In genomic region chr12:102709896-102710295, GRCm38 (mm10) we compare ENCODE assay signal across 28 mouse cellular contexts. TPM values are rescaled to one million over a fixed set of nuclear protein-coding genes. Genes with fewer than 3 reads are reported as not detected.
DNase-seq lines count a peak whose midpoint lies in the region; ATAC-seq and TF ChIP-seq lines count a peak whose summit lies in the region.
"Had no signal": no experiment of that assay in that cellular context is flagged by ENCODE, and none has a peak within 500 bp of the region (broad histone marks: within the 10 kb centered on the region; RNA-seq: fewer than 3 reads in every experiment).

No protein-coding gene starts in this region.

- ATAC-seq in midbrain, embryonic 11.5 days (ENCODE audit: low FRiP score), result no peak
- ATAC-seq in midbrain, embryonic 13.5 days, result no peak
- ATAC-seq: forebrain, embryonic 14.5 days; forebrain, embryonic 16.5 days had no signal

- H3K9ac ChIP-seq in heart, adult 2 months (ENCODE audit: low read depth, low read length), result no peak overlapping the region
- H3K9ac ChIP-seq in midbrain, embryonic 11.5 days (ENCODE audit: low read length), result no peak overlapping the region
- no peak overlapping the region for H3K9ac ChIP-seq in midbrain, embryonic 13.5 days (replicated peaks)
- H3K9ac ChIP-seq in MEL (ENCODE audit: control insufficient read depth, low read depth, low read length, poor library complexity, severe bottlenecking), result no peak overlapping the region
- H3K9ac ChIP-seq: embryonic facial prominence, embryonic 13.5 days; embryonic facial prominence, embryonic 15.5 days; forebrain, embryonic 12.5 days had no signal

- TF ChIP-seq CTCF in heart, adult 2 months (IDR thresholded peaks at IDR 0.05), result no peak
- no peak for TF ChIP-seq CTCF in MEL (IDR thresholded peaks at IDR 0.05 in 2 of 3, conservative IDR thresholded peaks at IDR 0.05 in 1 of 3; ENCODE audit: control insufficient read depth in 1 of 3, insufficient read depth in 1 of 3, low read depth in 2 of 3, low read length in 3 of 3, poor library complexity in 1 of 3, severe bottlenecking in 1 of 3)
- no peak for TF ChIP-seq CTCF in kidney, adult 2 months (conservative IDR thresholded peaks at IDR 0.05; ENCODE audit: insufficient read depth, insufficient read length, low read depth, low read length)

- no peak overlapping the region for H3K27ac ChIP-seq in heart, adult 2 months
- no peak overlapping the region for H3K27ac ChIP-seq in midbrain, embryonic 11.5 days (ENCODE audit: low read depth, low read length)
- H3K27ac ChIP-seq in midbrain, embryonic 13.5 days, result no peak overlapping the region
- no peak overlapping the region for H3K27ac ChIP-seq in MEL (ENCODE audit: control insufficient read depth, low read depth, low read length)
- no peak overlapping the region for H3K27ac ChIP-seq in kidney, adult 2 months (ENCODE audit: insufficient read depth, low read depth, low read length)
- H3K27ac ChIP-seq: embryonic facial prominence, embryonic 13.5 days; embryonic facial prominence, embryonic 15.5 days; forebrain, embryonic 10.5 days; forebrain, embryonic 12.5 days had no signal

- H3K4me3 ChIP-seq in heart, adult 2 months, result no peak overlapping the region
- H3K4me3 ChIP-seq in midbrain, embryonic 11.5 days (ENCODE audit: low read depth, low read length), result no peak overlapping the region
- H3K4me3 ChIP-seq in midbrain, embryonic 13.5 days (replicated peaks), result no peak overlapping the region
- H3K4me3 ChIP-seq in MEL (ENCODE audit: control insufficient read depth in 1 of 2, insufficient read depth in 1 of 2, low read depth in 2 of 2, low read length in 2 of 2), result no peak overlapping the region
- H3K4me3 ChIP-seq in kidney, adult 2 months (ENCODE audit: insufficient read depth, low read depth, low read length), result no peak overlapping the region
- H3K4me3 ChIP-seq: embryonic facial prominence, embryonic 13.5 days; embryonic facial prominence, embryonic 15.5 days; erythroblast, embryonic 14.5 days; forebrain, embryonic 10.5 days; forebrain, embryonic 12.5 days had no signal

- TF ChIP-seq RAD21 in MEL (IDR thresholded peaks at IDR 0.05; ENCODE audit: low read depth, low read length), result no peak

- H3K9me3 ChIP-seq in midbrain, embryonic 11.5 days (ENCODE audit: control insufficient read depth, low read length), result no peaks in the 10 kb centered on the region
- no peaks in the 10 kb centered on the region for H3K9me3 ChIP-seq in midbrain, embryonic 13.5 days
- no peaks in the 10 kb centered on the region for H3K9me3 ChIP-seq in MEL (replicated peaks; ENCODE audit: insufficient read depth, low read length)
- H3K9me3 ChIP-seq: embryonic facial prominence, embryonic 13.5 days; embryonic facial prominence, embryonic 15.5 days; forebrain, embryonic 10.5 days; forebrain, embryonic 12.5 days had no signal

- TF ChIP-seq POLR2A in heart, adult 2 months (IDR thresholded peaks at IDR 0.05; ENCODE audit: insufficient read depth, low read depth, low read length), result no peak
- no peak for TF ChIP-seq POLR2A in MEL (IDR thresholded peaks at IDR 0.05; ENCODE audit: control insufficient read depth in 1 of 2, insufficient read depth in 1 of 2, low read depth in 1 of 2, low read length in 2 of 2, poor library complexity in 1 of 2)
- no peak for TF ChIP-seq POLR2A in kidney, adult 2 months (IDR thresholded peaks at IDR 0.05; ENCODE audit: low read depth, low read length)

- intact Hi-C loops in heart, adult 2 months (cut with DNase I), result loop anchor here (5.0 to 10.0 kb wide), 3 partner anchors 32 to 355 kb away; partner anchors contain the start of genes Moap1 and Tmem251

- peak; percentile 56 for DNase-seq in heart, adult 11 months
- DNase-seq in heart, adult 2 months, result no peak
- DNase-seq in midbrain, embryonic 11.5 days (ENCODE audit: low spot score, missing footprints), result peak; percentile 81
- peak; percentile 29 for DNase-seq in MEL (ENCODE audit: low read depth, low spot score)
- DNase-seq in ZHBTc4 (ENCODE audit: low read depth, low spot score), result peak; percentile 61
- DNase-seq in kidney, adult 2 months, result no peak
- no peak for DNase-seq in thymus, adult 18-20 months
- DNase-seq: adrenal gland, adult 2 months; adrenal gland, postnatal 10 days; adrenal gland, postnatal 25 days; cerebellum, adult 11 months; cerebellum, adult 18-20 months; cerebellum, postnatal 36 days; embryo, embryonic 11 days had no signal

- no peaks in the 10 kb centered on the region for H3K27me3 ChIP-seq in heart, adult 2 months (ENCODE audit: control insufficient read depth, insufficient read depth, low read length)
- no peaks in the 10 kb centered on the region for H3K27me3 ChIP-seq in midbrain, embryonic 11.5 days (ENCODE audit: control insufficient read depth, insufficient read depth, low read length)
- H3K27me3 ChIP-seq in midbrain, embryonic 13.5 days, result 0 out of 2 replicates have a peak, but pooled peaks cover 6% of the 10 kb centered on the region
- H3K27me3 ChIP-seq in MEL (ENCODE audit: control insufficient read depth in 1 of 2, insufficient read depth in 2 of 2, low read length in 2 of 2), result no peaks in the 10 kb centered on the region
- no peaks in the 10 kb centered on the region for H3K27me3 ChIP-seq in kidney, adult 2 months (replicated peaks; ENCODE audit: control insufficient read depth, insufficient read depth, low read length)
- H3K27me3 ChIP-seq: embryonic facial prominence, embryonic 15.5 days had no signal

- H3K36me3 ChIP-seq in heart, adult 2 months (ENCODE audit: control insufficient read depth, insufficient read depth, low read length), result no peaks in the 10 kb centered on the region
- no peaks in the 10 kb centered on the region for H3K36me3 ChIP-seq in midbrain, embryonic 11.5 days (ENCODE audit: control insufficient read depth, insufficient read depth, low read length)
- no peaks in the 10 kb centered on the region for H3K36me3 ChIP-seq in midbrain, embryonic 13.5 days
- H3K36me3 ChIP-seq in MEL (ENCODE audit: control insufficient read depth in 1 of 2, insufficient read depth in 2 of 2, low read length in 2 of 2), result peaks cover 0 to 5% of the 10 kb centered on the region in 2 experiments; a peak in 2 of 4 replicates
- no peaks in the 10 kb centered on the region for H3K36me3 ChIP-seq in kidney, adult 2 months (ENCODE audit: control insufficient read depth, insufficient read depth, low read length)
- H3K36me3 ChIP-seq: embryonic facial prominence, embryonic 13.5 days; embryonic facial prominence, embryonic 15.5 days; forebrain, embryonic 10.5 days; forebrain, embryonic 12.5 days; G1E had no signal

- H3K4me2 ChIP-seq in midbrain, embryonic 11.5 days, result no peak overlapping the region
- H3K4me2 ChIP-seq in midbrain, embryonic 13.5 days (replicated peaks), result no peak overlapping the region
- H3K4me2 ChIP-seq: embryonic facial prominence, embryonic 13.5 days; embryonic facial prominence, embryonic 15.5 days; forebrain, embryonic 12.5 days had no signal

- peaks cover 1% of the 10 kb centered on the region; the same call in 1 of the 2 replicates for H3K4me1 ChIP-seq in heart, adult 2 months (ENCODE audit: control insufficient read depth, insufficient read depth, low read length)
- H3K4me1 ChIP-seq in midbrain, embryonic 11.5 days (ENCODE audit: control insufficient read depth, insufficient read depth, low read length), result peaks cover 5% of the 10 kb centered on the region; the same call in 1 of the 2 replicates
- H3K4me1 ChIP-seq in midbrain, embryonic 13.5 days (replicated peaks), result peaks cover 12% of the 10 kb centered on the region
- peaks cover 9 to 11% of the 10 kb centered on the region in 2 experiments for H3K4me1 ChIP-seq in MEL (ENCODE audit: control insufficient read depth in 1 of 2, insufficient read depth in 2 of 2, low read length in 2 of 2)
- H3K4me1 ChIP-seq in kidney, adult 2 months (ENCODE audit: control insufficient read depth, insufficient read depth, low read length), result no peaks in the 10 kb centered on the region

- TF ChIP-seq EP300 in heart, adult 2 months (IDR thresholded peaks at IDR 0.05; ENCODE audit: insufficient read depth, low read depth, low read length), result no peak
- no peak for TF ChIP-seq EP300 in MEL (IDR thresholded peaks at IDR 0.05; ENCODE audit: low read depth in 1 of 2, low read length in 2 of 2)

- WGBS in heart, adult 2 months, result 91% methylated on average over 5 of the region's 5 CpGs
- 92% methylated on average over 5 of the region's 5 CpGs for WGBS in midbrain, embryonic 11.5 days
- WGBS in midbrain, embryonic 13.5 days, result 97% methylated on average over 5 of the region's 5 CpGs
- 88% methylated on average over 5 of the region's 5 CpGs for WGBS in kidney, adult 2 months

- H3K79me2 ChIP-seq in heart, adult 2 months (replicated peaks; ENCODE audit: control insufficient read depth, insufficient read depth, low read length), result no peaks in the 10 kb centered on the region
- H3K79me2 ChIP-seq in MEL (ENCODE audit: control insufficient read depth, insufficient read depth, low read length, poor library complexity), result peaks cover 2% of the 10 kb centered on the region; the same call in 1 of the 2 replicates

RNA-seq across cellular contexts. Expression of gene Itpk1, which starts 5.2 kb away (rescaled TPM):
- 1 to 10 TPM; 7.9 to 9.5 TPM for total RNA-seq in heart, adult 2 months (2021)
- 11.6 and 11.9 TPM in 2 replicates for polyA plus RNA-seq in heart, adult 2 months (2012; rRNA removed)
- polyA plus RNA-seq in midbrain, embryonic 11.5 days (2014; fragmentation: Nextera tagmentation; extraction: Ambion mirVana), result 11.6 and 14.2 TPM in 2 replicates
- polyA plus RNA-seq in midbrain, embryonic 13.5 days (2015; fragmentation: Nextera tagmentation; extraction: Ambion mirVana), result 19.7 and 20.7 TPM in 2 replicates
- total RNA-seq in MEL (2012; rRNA removed), result 10.5 and 12.0 TPM in 2 replicates
- polyA plus RNA-seq in MEL (2012; ENCODE audit: insufficient read depth in 1 of 2, insufficient read length in 2 of 2, low read depth in 1 of 2, low replicate concordance in 2 of 2, missing spikeins in 1 of 2), result 10 to 100 TPM in 1 of 2 experiments, not detected in 1; 25.7 TPM
- polyA plus RNA-seq in kidney, adult 2 months (2012; rRNA removed), result 27.6 and 29.0 TPM in 2 replicates

RNA-seq across cellular contexts. Expression of gene Moap1, which starts 33.6 kb away (rescaled TPM):
- 1 to 10 TPM; 7.0 to 7.5 TPM for total RNA-seq in heart, adult 2 months (2021)
- polyA plus RNA-seq in heart, adult 2 months (2012; rRNA removed), result 0.51 TPM in 1 of 2 replicates, not detected in the other
- polyA plus RNA-seq in midbrain, embryonic 11.5 days (2014; fragmentation: Nextera tagmentation; extraction: Ambion mirVana), result 40.8 and 41.4 TPM in 2 replicates
- polyA plus RNA-seq in midbrain, embryonic 13.5 days (2015; fragmentation: Nextera tagmentation; extraction: Ambion mirVana), result 52.3 and 54.8 TPM in 2 replicates
- total RNA-seq in MEL (2012; rRNA removed), result 8.4 and 9.4 TPM in 2 replicates
- polyA plus RNA-seq in MEL (2012; ENCODE audit: insufficient read depth in 1 of 2, insufficient read length in 2 of 2, low read depth in 1 of 2, low replicate concordance in 2 of 2, missing spikeins in 1 of 2), result 1 to 10 TPM in 1 of 2 experiments, not detected in 1; 8.2 TPM
- 0.49 and 0.74 TPM in 2 replicates for polyA plus RNA-seq in kidney, adult 2 months (2012; rRNA removed)
- polyA plus RNA-seq: erythroblast, embryonic 14.5 days had no signal

RNA-seq across cellular contexts. Expression of gene Tmem251, which starts 33.7 kb away (rescaled TPM):
- total RNA-seq in heart, adult 2 months (2021), result 1 to 10 TPM; 4.5 to 4.6 TPM
- polyA plus RNA-seq in heart, adult 2 months (2012; rRNA removed), result 1.8 and 4.0 TPM in 2 replicates
- polyA plus RNA-seq in midbrain, embryonic 11.5 days (2014; fragmentation: Nextera tagmentation; extraction: Ambion mirVana), result 12.2 and 12.3 TPM in 2 replicates
- 12.4 and 13.3 TPM in 2 replicates for polyA plus RNA-seq in midbrain, embryonic 13.5 days (2015; fragmentation: Nextera tagmentation; extraction: Ambion mirVana)
- 9.0 and 9.3 TPM in 2 replicates for total RNA-seq in MEL (2012; rRNA removed)
- polyA plus RNA-seq in MEL (2012; ENCODE audit: insufficient read depth in 1 of 2, insufficient read length in 2 of 2, low read depth in 1 of 2, low replicate concordance in 2 of 2, missing spikeins in 1 of 2), result 10 to 100 TPM; 11.4 to 57.5 TPM
- polyA plus RNA-seq in kidney, adult 2 months (2012; rRNA removed), result 2.2 and 2.9 TPM in 2 replicates

RNA-seq across cellular contexts. Expression of gene Gm28051, which starts 47.7 kb away (rescaled TPM):
- total RNA-seq in heart, adult 2 months (2021), result not detected
- not detected in 2 replicates for polyA plus RNA-seq in heart, adult 2 months (2012; rRNA removed)
- polyA plus RNA-seq in midbrain, embryonic 11.5 days (2014; fragmentation: Nextera tagmentation; extraction: Ambion mirVana), result not detected in 2 replicates
- not detected in 2 replicates for polyA plus RNA-seq in midbrain, embryonic 13.5 days (2015; fragmentation: Nextera tagmentation; extraction: Ambion mirVana)
- not detected in 2 replicates for total RNA-seq in MEL (2012; rRNA removed)
- polyA plus RNA-seq in MEL (2012; ENCODE audit: insufficient read depth in 1 of 2, insufficient read length in 2 of 2, low read depth in 1 of 2, low replicate concordance in 2 of 2, missing spikeins in 1 of 2), result not detected
- polyA plus RNA-seq in kidney, adult 2 months (2012; rRNA removed), result not detected in 2 replicates
- total RNA-seq: adrenal gland, adult 2 months; adrenal gland, postnatal 10 days; adrenal gland, postnatal 25 days; adrenal gland, postnatal 4 days; common myeloid progenitor, adult 5-6 weeks; G1E had no signal
- polyA plus RNA-seq: adrenal gland, adult 2 months; brain, embryonic 14.5 days; embryonic facial prominence, embryonic 11.5 days; embryonic facial prominence, embryonic 13.5 days; embryonic facial prominence, embryonic 15.5 days; erythroblast, embryonic 14.5 days; forebrain, embryonic 10.5 days; forebrain, embryonic 12.5 days; forebrain, embryonic 14.5 days; forebrain, embryonic 16.5 days; frontal cortex, adult 2 months had no signal

RNA-seq across cellular contexts. Expression of gene Gon7, which starts 47.7 kb away (rescaled TPM):
- 10 to 100 TPM in 1 of 2 experiments, 1 to 10 TPM in 1; 9.8 to 10.4 TPM for total RNA-seq in heart, adult 2 months (2021)
- polyA plus RNA-seq in heart, adult 2 months (2012; rRNA removed), result 5.9 and 7.0 TPM in 2 replicates
- 47.7 and 52.6 TPM in 2 replicates for polyA plus RNA-seq in midbrain, embryonic 11.5 days (2014; fragmentation: Nextera tagmentation; extraction: Ambion mirVana)
- polyA plus RNA-seq in midbrain, embryonic 13.5 days (2015; fragmentation: Nextera tagmentation; extraction: Ambion mirVana), result 55.0 and 57.9 TPM in 2 replicates
- 33.0 and 33.7 TPM in 2 replicates for total RNA-seq in MEL (2012; rRNA removed)
- 100 to 1,000 TPM in 1 of 2 experiments, 10 to 100 TPM in 1; 31.3 to 129 TPM for polyA plus RNA-seq in MEL (2012; ENCODE audit: insufficient read depth in 1 of 2, insufficient read length in 2 of 2, low read depth in 1 of 2, low replicate concordance in 2 of 2, missing spikeins in 1 of 2)
- polyA plus RNA-seq in kidney, adult 2 months (2012; rRNA removed), result 9.3 and 10.4 TPM in 2 replicates

Comparison
In these comparisons a context has a peak if more than half of its experiments do, and no peak if none do; other contexts are left out.
1. DNase-seq: peak in heart, adult 11 months (single experiment), midbrain, embryonic 11.5 days (single experiment), MEL (single experiment) and ZHBTc4 (single experiment); none in heart, adult 2 months (0 of 2), kidney, adult 2 months (single experiment) and thymus, adult 18-20 months (0 of 2).